Mouse (Mus musculus) intestine, embryonic 16.5 days (tissue): ENCODE measurements around the gene Rpl36al. TPM values are rescaled to one million over a fixed set of nuclear protein-coding genes. Genes with fewer than 3 reads are reported as not detected.

Source experiments
- ATAC-seq: fragments of 200-750 bp; cut with Nextera tagmentation; 2 replicates; pipeline ENCODE4 v1.8.0; 2017; ENCODE audit warnings: moderate TSS enrichment, moderate library complexity
- H3K27ac ChIP-seq: fragments of 300-500 bp; sonication (generic); 2 replicates; pipeline ENCODE4 v1.5.1; 2014; ENCODE audit warnings: mild to moderate bottlenecking, low read length
- H3K27me3 ChIP-seq: fragments of 300-500 bp; sonication (generic); replicated peaks from 2 replicates; pipeline ENCODE4 v1.6.1; 2014; ENCODE audit warnings: low read length, control low read depth, mixed read lengths; ENCODE audit not compliant: control insufficient read depth, insufficient read depth
- H3K36me3 ChIP-seq: fragments of 300-500 bp; sonication (generic); 2 replicates; pipeline ENCODE4 v1.6.1; 2014; ENCODE audit warnings: low read length, control low read depth; ENCODE audit not compliant: control insufficient read depth, insufficient read depth
- H3K4me1 ChIP-seq: fragments of 300-500 bp; sonication (generic); 2 replicates; pipeline ENCODE4 v1.6.1; 2014; ENCODE audit warnings: low read length, control low read depth, mixed read lengths; ENCODE audit not compliant: control insufficient read depth, insufficient read depth
- H3K4me2 ChIP-seq: fragments of 300-500 bp; sonication (generic); 2 replicates; pipeline ENCODE4 v1.6.1; 2014; ENCODE audit warnings: low read depth, low read length, control low read depth
- H3K4me3 ChIP-seq: fragments of 300-500 bp; sonication (generic); 2 replicates; pipeline ENCODE4 v1.5.1; 2014; ENCODE audit warnings: mild to moderate bottlenecking, low read length
- H3K9ac ChIP-seq: fragments of 300-500 bp; sonication (generic); 2 replicates; pipeline ENCODE4 v1.6.1; 2014; ENCODE audit warnings: low read depth, low read length
- H3K9me3 ChIP-seq: fragments of 300-500 bp; sonication (generic); 2 replicates; pipeline ENCODE4 v1.6.1; 2016; ENCODE audit warnings: low read length, control low read depth; ENCODE audit not compliant: control insufficient read depth
- WGBS: fragments of 180-500 bp; shearing (Covaris S2); extraction: QIAGEN DNeasy Blood & Tissue Kit; methylation state at CpG from one replicate; pipeline ENCODE4 v1.1.7; 2014; 5-methylcytosine and 5-hydroxymethylcytosine counted together
- microRNA-seq: library from miRNA; unstranded; fragments of <30 nt; microRNA quantifications from one replicate; pipeline ENCODE4, GENCODE M21; 2016
- polyA plus RNA-seq: library from polyadenylated mRNA; unstranded; fragments of >200 nt; fragmentation: Nextera tagmentation; extraction: Ambion mirVana; gene quantifications from 2 replicates; pipeline ENCODE4 v1.2.1, GENCODE M21; 2015

The Rpl36al gene
- polyA plus RNA-seq, 1 experiment from 2014 or later = 654 TPM

GRCm38 (mm10) chr12:69147166-69147735, 36.6 kb downstream of the Rpl36al start:
- Histone ChIP-seq H3K36me3 (no peaks in the 10 kb centered on the region), H3K9ac (no peak overlapping the region), H3K27ac (no peak overlapping the region), H3K4me2 (no peak overlapping the region), H3K4me1 (no peaks in the 10 kb centered on the region), H3K9me3 (no peaks in the 10 kb centered on the region), H3K4me3 (no peak overlapping the region), H3K27me3 (no peaks in the 10 kb centered on the region)
- ATAC-seq = no peak
- 93% methylated on average over 5 of the region's 5 CpGs for WGBS

- no peak for ATAC-seq
- no peak overlapping the region for H3K4me2 ChIP-seq
- H3K27me3 ChIP-seq = no peaks in the 10 kb centered on the region
- no peak overlapping the region for H3K27ac ChIP-seq
- no peak overlapping the region for H3K9ac ChIP-seq
- H3K4me1 ChIP-seq = no peaks in the 10 kb centered on the region
- 82% methylated on average over 6 of the region's 6 CpGs for WGBS
- H3K9me3 ChIP-seq = no peaks in the 10 kb centered on the region
- H3K4me3 ChIP-seq = no peak overlapping the region
- H3K36me3 ChIP-seq = no peaks in the 10 kb centered on the region
Observed at GRCm38 (mm10) chr12:69143460-69143859, 40.4 kb downstream of the Rpl36al start.

GRCm38 (mm10) chr12:69139841-69140240, 44.0 kb downstream of the Rpl36al start:
- Histone ChIP-seq H3K9ac (no peak overlapping the region), H3K27ac (no peak overlapping the region), H3K4me1 (no peaks in the 10 kb centered on the region), H3K27me3 (no peaks in the 10 kb centered on the region), H3K9me3 (no peaks in the 10 kb centered on the region), H3K36me3 (no peaks in the 10 kb centered on the region), H3K4me3 (no peak overlapping the region), H3K4me2 (no peak overlapping the region)
- WGBS = 89% methylated on average over 7 of the region's 7 CpGs
- ATAC-seq = no peak

- H3K4me2 ChIP-seq = no peak overlapping the region
- WGBS = 91% methylated on average over 3 of the region's 3 CpGs
- H3K9me3 ChIP-seq = no peaks in the 10 kb centered on the region
- H3K4me1 ChIP-seq = no peaks in the 10 kb centered on the region
- no peak overlapping the region for H3K9ac ChIP-seq
- no peak overlapping the region for H3K27ac ChIP-seq
- ATAC-seq = no peak
- H3K4me3 ChIP-seq = no peak overlapping the region
- no peaks in the 10 kb centered on the region for H3K36me3 ChIP-seq
- no peaks in the 10 kb centered on the region for H3K27me3 ChIP-seq
Observed at GRCm38 (mm10) chr12:69139201-69139600, 44.7 kb downstream of the Rpl36al start.

Small RNA genes within 50 kb of the gene (microRNA-seq; reads per million reads assigned to microRNA genes)
- gene Gm47287 (not detected), gene Gm47295 (not detected)

Other genes starting within 250 kb of the Rpl36al start
- gene Rps29, start 24.9 kb downstream of the Rpl36al start, polyA plus RNA-seq = 1,525 and 1,563 TPM in 2 replicates
- gene Lrr1, start 15.3 kb downstream of the Rpl36al start, polyA plus RNA-seq = 13.2 and 17.3 TPM in 2 replicates
- 35.6 and 39.7 TPM in 2 replicates for gene Mgat2, start 74 bp upstream of the Rpl36al start, polyA plus RNA-seq
- 21.0 and 24.2 TPM in 2 replicates for gene Gm49383, start 13.0 kb upstream of the Rpl36al start, polyA plus RNA-seq
- gene Dnaaf2, start 14.3 kb upstream of the Rpl36al start, polyA plus RNA-seq = 6.9 and 7.3 TPM in 2 replicates
- 19.7 and 23.0 TPM in 2 replicates for gene Gm49384, start 20.2 kb upstream of the Rpl36al start, polyA plus RNA-seq
- 16.5 and 20.8 TPM in 2 replicates for gene Pole2, start 44.1 kb upstream of the Rpl36al start, polyA plus RNA-seq
- 5.2 and 5.4 TPM in 2 replicates for gene Klhdc1, start 57.1 kb upstream of the Rpl36al start, polyA plus RNA-seq
- 87.8 and 91.7 TPM in 2 replicates for gene Klhdc2, start 112.6 kb upstream of the Rpl36al start, polyA plus RNA-seq
- 56.3 and 66.2 TPM in 2 replicates for gene Nemf, start 173.1 kb upstream of the Rpl36al start, polyA plus RNA-seq
- gene Arf6, start 188.1 kb upstream of the Rpl36al start, polyA plus RNA-seq = 18.0 and 34.2 TPM in 2 replicates
- gene Gm9887, start 188.4 kb upstream of the Rpl36al start, polyA plus RNA-seq = 1.0 and 1.4 TPM in 2 replicates